Mouse (Mus musculus): ENCODE results near the gene Lefty2.

- TF ChIP-seq CTCF (IDR thresholded peaks at IDR 0.05; ENCODE audit: control insufficient read depth, insufficient read depth, low read length) (peak; percentile 80), POLR2A (IDR thresholded peaks at IDR 0.05; ENCODE audit: borderline replicate concordance, control insufficient read depth, low read depth, low read length) (no peak)
Measured at GRCm38 (mm10) chr1:180919686-180920085, 26.8 kb downstream of the Lefty2 start.
